Mouse (Mus musculus): ENCODE results near the gene Plekhd1. TPM values are rescaled to one million over a fixed set of nuclear protein-coding genes. Genes with fewer than 3 reads are reported as not detected.

The Plekhd1 gene
- polyA plus RNA-seq, 2 experiments: 0.14 to 0.19 TPM

- ATAC-seq (ENCODE audit: insufficient read depth): no peak
- Histone ChIP-seq H3K4me3 (ENCODE audit: insufficient read depth in 1 of 2, low read depth in 2 of 2, low read length in 2 of 2) (no peak overlapping the region), H3K36me3 (replicated peaks; ENCODE audit: control insufficient read depth, insufficient read depth, low read depth) (peaks cover 10% of the 10 kb centered on the region), H3K9ac (replicated peaks) (no peak overlapping the region), H3K4me2 (ENCODE audit: low read depth) (no peak overlapping the region), H3K27me3 (ENCODE audit: control insufficient read depth, insufficient read depth, low read length) (no peaks in the 10 kb centered on the region), H3K27ac (no peak overlapping the region), H3K9me3 (ENCODE audit: control insufficient read depth, low read length) (no peaks in the 10 kb centered on the region), H3K4me1 (replicated peaks; ENCODE audit: control insufficient read depth in 2 of 2, insufficient read depth in 2 of 2, low read length in 1 of 2) (peaks cover 0 to 5% of the 10 kb centered on the region in 2 experiments; a peak in 2 of 4 replicates)
- 71% methylated on average over 2 of the region's 2 CpGs for WGBS (ENCODE audit: insufficient replicate concordance)
- TF ChIP-seq CTCF (IDR thresholded peaks at IDR 0.05; ENCODE audit: low read depth) (no peak), EP300 (IDR thresholded peaks at IDR 0.05; ENCODE audit: low read depth) (no peak)
- no peak for DNase-seq (ENCODE audit: low read depth in 3 of 3, low spot score in 3 of 3)
Measured at GRCm38 (mm10) chr12:80663935-80664334, 28.5 kb upstream of the Plekhd1 start.

GRCm38 (mm10) chr12:80668391-80668790 lies 24.0 kb upstream of the Plekhd1 start:
- Histone ChIP-seq H3K27me3 (ENCODE audit: control insufficient read depth, insufficient read depth, low read length) (no peaks in the 10 kb centered on the region), H3K27ac (no peak overlapping the region), H3K4me1 (replicated peaks; ENCODE audit: control insufficient read depth in 2 of 2, insufficient read depth in 2 of 2, low read length in 1 of 2) (peaks cover 0 to 5% of the 10 kb centered on the region in 2 experiments; a peak in 1 of 4 replicates), H3K9ac (replicated peaks) (no peak overlapping the region), H3K36me3 (replicated peaks; ENCODE audit: control insufficient read depth, insufficient read depth, low read depth) (peaks cover 8% of the 10 kb centered on the region), H3K4me2 (ENCODE audit: low read depth) (no peak overlapping the region), H3K4me3 (ENCODE audit: insufficient read depth in 1 of 2, low read depth in 2 of 2, low read length in 2 of 2) (no peak overlapping the region), H3K9me3 (ENCODE audit: control insufficient read depth, low read length) (no peaks in the 10 kb centered on the region)
- ATAC-seq (ENCODE audit: insufficient read depth): no peak
- no peak for TF ChIP-seq EP300 (IDR thresholded peaks at IDR 0.05; ENCODE audit: low read depth)
- DNase-seq (ENCODE audit: low read depth in 3 of 3, low spot score in 3 of 3): no peak
- 29% methylated on average over 2 of the region's 2 CpGs for WGBS (ENCODE audit: insufficient replicate concordance)

- WGBS (ENCODE audit: insufficient replicate concordance): 15% methylated on average over 3 of the region's 3 CpGs
- ATAC-seq (ENCODE audit: insufficient read depth): no peak
- TF ChIP-seq CTCF (IDR thresholded peaks at IDR 0.05; ENCODE audit: low read depth): peak; percentile 89
- TF ChIP-seq EP300 (IDR thresholded peaks at IDR 0.05; ENCODE audit: low read depth): no peak
Measured at GRCm38 (mm10) chr12:80673170-80673569, 19.2 kb upstream of the Plekhd1 start.

GRCm38 (mm10) chr12:80681340-80681739 lies 11.1 kb upstream of the Plekhd1 start:
- peaks cover 16 to 26% of the 10 kb centered on the region in 2 experiments for H3K4me1 ChIP-seq (replicated peaks; ENCODE audit: control insufficient read depth in 2 of 2, insufficient read depth in 2 of 2, low read length in 1 of 2)
- TF ChIP-seq EP300 (IDR thresholded peaks at IDR 0.05; ENCODE audit: low read depth) (no peak), CTCF (IDR thresholded peaks at IDR 0.05; ENCODE audit: low read depth) (peak; percentile 79)
- no peaks in the 10 kb centered on the region for H3K27me3 ChIP-seq (ENCODE audit: control insufficient read depth, insufficient read depth, low read length)
- H3K9ac ChIP-seq (replicated peaks): no peak overlapping the region
- H3K27ac ChIP-seq: no peak overlapping the region
- H3K9me3 ChIP-seq (ENCODE audit: control insufficient read depth, low read length): no peaks in the 10 kb centered on the region
- ATAC-seq (ENCODE audit: insufficient read depth) (no peak), DNase-seq (ENCODE audit: low read depth in 3 of 3, low spot score in 3 of 3) (peak in 2 of 3 experiments; percentile 20)
- no peak overlapping the region for H3K4me2 ChIP-seq (ENCODE audit: low read depth)
- H3K4me3 ChIP-seq (ENCODE audit: insufficient read depth in 1 of 2, low read depth in 2 of 2, low read length in 2 of 2): no peak overlapping the region
- H3K36me3 ChIP-seq (replicated peaks; ENCODE audit: control insufficient read depth, insufficient read depth, low read depth): no peaks in the 10 kb centered on the region; the same call in none of the 2 replicates
- WGBS (ENCODE audit: insufficient replicate concordance): 50% methylated on average over 1 of the region's 1 CpGs

More at GRCm38 (mm10) chr12:80673170-80673569, 19.2 kb upstream of the Plekhd1 start:
- DNase-seq (ENCODE audit: low read depth in 3 of 3, low spot score in 3 of 3): peak; percentile 43 to 46 (median 43)
- Histone ChIP-seq H3K9me3 (ENCODE audit: control insufficient read depth, low read length) (no peaks in the 10 kb centered on the region), H3K27ac (no peak overlapping the region), H3K4me1 (replicated peaks; ENCODE audit: control insufficient read depth in 2 of 2, insufficient read depth in 2 of 2, low read length in 1 of 2) (no peaks in the 10 kb centered on the region), H3K4me3 (ENCODE audit: insufficient read depth in 1 of 2, low read depth in 2 of 2, low read length in 2 of 2) (no peak overlapping the region), H3K4me2 (ENCODE audit: low read depth) (no peak overlapping the region), H3K9ac (replicated peaks) (no peak overlapping the region), H3K27me3 (ENCODE audit: control insufficient read depth, insufficient read depth, low read length) (no peaks in the 10 kb centered on the region), H3K36me3 (replicated peaks; ENCODE audit: control insufficient read depth, insufficient read depth, low read depth) (peaks cover 10% of the 10 kb centered on the region)

GRCm38 (mm10) chr12:80683554-80683953 lies 8.8 kb upstream of the Plekhd1 start:
- H3K4me1 ChIP-seq (replicated peaks; ENCODE audit: control insufficient read depth in 2 of 2, insufficient read depth in 2 of 2, low read length in 1 of 2): peaks cover 16 to 26% of the 10 kb centered on the region in 2 experiments
- no peaks in the 10 kb centered on the region for H3K9me3 ChIP-seq (ENCODE audit: control insufficient read depth, low read length)
- no peak for TF ChIP-seq CTCF (IDR thresholded peaks at IDR 0.05; ENCODE audit: low read depth)
- peak; percentile 72 for TF ChIP-seq EP300 (IDR thresholded peaks at IDR 0.05; ENCODE audit: low read depth)
- no peak overlapping the region for H3K9ac ChIP-seq (replicated peaks)
- 37% methylated on average over 3 of the region's 3 CpGs for WGBS (ENCODE audit: insufficient replicate concordance)
- H3K36me3 ChIP-seq (replicated peaks; ENCODE audit: control insufficient read depth, insufficient read depth, low read depth): no peaks in the 10 kb centered on the region; the same call in none of the 2 replicates
- ATAC-seq (ENCODE audit: insufficient read depth) (peak; percentile 91), DNase-seq (ENCODE audit: low read depth in 3 of 3, low spot score in 3 of 3) (peak; percentile 23 to 53 (median 34))
- H3K4me2 ChIP-seq (ENCODE audit: low read depth): 0 out of 2 replicates have a peak overlapping the region, but pooled peaks have one; percentile 28
- no peak overlapping the region; a peak in 1 of 4 replicates for H3K4me3 ChIP-seq (ENCODE audit: insufficient read depth in 1 of 2, low read depth in 2 of 2, low read length in 2 of 2)
- H3K27ac ChIP-seq: peak overlapping the region; percentile 57
- H3K27me3 ChIP-seq (ENCODE audit: control insufficient read depth, insufficient read depth, low read length): no peaks in the 10 kb centered on the region

Measured in liver, embryonic 14.5 days (tissue).